In the genomic region with DNA sequence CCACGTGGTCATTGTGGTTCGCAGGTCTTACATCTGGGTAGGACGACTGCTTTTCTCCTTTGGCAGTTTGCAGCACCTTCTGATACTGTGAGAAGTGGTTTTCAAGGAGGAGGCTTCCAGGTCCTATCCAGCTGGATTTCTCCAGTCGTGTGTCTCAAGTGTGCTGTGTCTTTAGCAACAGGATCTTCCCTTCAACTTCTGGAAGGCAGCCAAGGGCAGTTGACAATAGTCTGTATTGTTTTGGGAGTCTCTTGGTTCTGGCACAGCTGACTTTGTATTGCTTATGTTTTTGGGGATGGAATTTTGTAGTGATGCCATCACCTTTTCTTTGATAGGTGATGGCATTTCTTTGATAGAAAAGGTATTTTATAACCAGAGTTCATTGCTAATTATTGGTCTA, we compare ENCODE assay signal across 12 mouse cellular contexts.
DNase-seq lines count a peak whose midpoint lies in the region; ATAC-seq lines count a peak whose summit lies in the region.
"Had no signal": no experiment of that assay in that cellular context is flagged by ENCODE, and none has a peak within 500 bp of the region (broad histone marks: within the 10 kb centered on the region; RNA-seq: fewer than 3 reads in every experiment).

No protein-coding gene starts in this region.

- 33% methylated on average over 4 of the region's 4 CpGs for WGBS in lung, embryonic 16.5 days

- 0 out of 2 replicates have a peak, but pooled peaks have one; percentile 34 for ATAC-seq in lung, embryonic 16.5 days (ENCODE audit: low read depth)
- ATAC-seq: intestine, embryonic 16.5 days had no signal

- no peak overlapping the region for H3K27ac ChIP-seq in lung, embryonic 16.5 days (ENCODE audit: low read length)
- H3K27ac ChIP-seq: liver, embryonic 15.5 days had no signal

- no peaks in the 10 kb centered on the region for H3K9me3 ChIP-seq in lung, embryonic 16.5 days (ENCODE audit: control insufficient read depth, low read length)
- H3K9me3 ChIP-seq: liver, embryonic 15.5 days had no signal

- DNase-seq in adrenal gland, postnatal 10 days: peak; percentile 13
- DNase-seq in adrenal gland, adult 8-10 months: no peak
- DNase-seq in kidney, adult 9 months: peak; percentile 21
- no peak for DNase-seq in kidney, adult 11 months
- DNase-seq in MN1 (ENCODE audit: low spot score): peak; percentile 66
- DNase-seq in neural tube, embryonic 10.5 days (ENCODE audit: extremely low spot score, low spot score): no peak
- DNase-seq in T-cell, adult 2 months (ENCODE audit: low spot score): no peak
- DNase-seq: cerebellum, adult 2 months; left cerebral cortex, postnatal 4 days had no signal

- H3K4me1 ChIP-seq in lung, embryonic 16.5 days (replicated peaks; ENCODE audit: control insufficient read depth, insufficient read depth, low read length): peaks cover 3% of the 10 kb centered on the region; the same call in 1 of the 2 replicates
- H3K4me1 ChIP-seq: liver, embryonic 15.5 days had no signal

- H3K36me3 ChIP-seq in lung, embryonic 16.5 days (ENCODE audit: control insufficient read depth, insufficient read depth, low read length): no peaks in the 10 kb centered on the region

- no peak overlapping the region for H3K9ac ChIP-seq in lung, embryonic 16.5 days (ENCODE audit: low read length)
- H3K9ac ChIP-seq: liver, embryonic 15.5 days had no signal

- H3K27me3 ChIP-seq in lung, embryonic 16.5 days (ENCODE audit: control insufficient read depth, insufficient read depth, low read depth, low read length): no peaks in the 10 kb centered on the region
- H3K27me3 ChIP-seq: liver, embryonic 15.5 days had no signal

- no peak overlapping the region for H3K4me3 ChIP-seq in lung, embryonic 16.5 days (ENCODE audit: low read length)
- H3K4me3 ChIP-seq: liver, embryonic 15.5 days had no signal

- no peak overlapping the region for H3K4me2 ChIP-seq in lung, embryonic 16.5 days (ENCODE audit: low read depth, low read length)
- H3K4me2 ChIP-seq: liver, embryonic 15.5 days had no signal

Comparison
In these comparisons a context has a peak if more than half of its experiments do, and no peak if none do; other contexts are left out.
1. DNase-seq: peak in adrenal gland, postnatal 10 days (single experiment), kidney, adult 9 months (single experiment) and MN1 (single experiment); none in adrenal gland, adult 8-10 months (single experiment), kidney, adult 11 months (single experiment), neural tube, embryonic 10.5 days (single experiment) and T-cell, adult 2 months (single experiment).